Mouse (Mus musculus): ENCODE measurements around the gene Rpl26.

- TF ChIP-seq CTCF (IDR thresholded peaks at IDR 0.05; ENCODE audit: low read depth): no peak
- TF ChIP-seq EP300 (IDR thresholded peaks at IDR 0.05; ENCODE audit: low read depth): no peak
Observed at GRCm38 (mm10) chr11:68903775-68904174, 2.4 kb downstream of the Rpl26 start.

All from liver, postnatal 0 days (tissue).